Mouse (Mus musculus): ENCODE data around the gene C1s1. TPM values are rescaled to one million over a fixed set of nuclear protein-coding genes. Genes with fewer than 3 reads are reported as not detected.

Gene C1s1
- total RNA-seq, 1 experiment from 2014 or later, result not detected

Other genes starting within 250 kb of the C1s1 start
- 2.0 and 5.8 TPM in 2 replicates for gene Cd163, start 237.7 kb downstream of the C1s1 start, total RNA-seq (2017)
- gene Pex5, start 127.3 kb downstream of the C1s1 start, total RNA-seq (2017), result 19.9 and 20.5 TPM in 2 replicates
- gene Clstn3, start 77.6 kb downstream of the C1s1 start, total RNA-seq (2017), result 12.5 and 15.8 TPM in 2 replicates
- gene C1rl, start 49.2 kb downstream of the C1s1 start, total RNA-seq (2017), result 1.9 and 2.7 TPM in 2 replicates
- gene C1ra, start 30.0 kb downstream of the C1s1 start, total RNA-seq (2017), result 1.7 and 3.9 TPM in 2 replicates
- gene C1rb, start 27.9 kb upstream of the C1s1 start, total RNA-seq (2017), result not detected in 2 replicates
- 0.23 TPM in 1 of 2 replicates, not detected in the other for gene C1s2, start 93.7 kb upstream of the C1s1 start, total RNA-seq (2017)
- 31.5 and 34.1 TPM in 2 replicates for gene Lpcat3, start 120.7 kb upstream of the C1s1 start, total RNA-seq (2017)
- 222 and 280 TPM in 2 replicates for gene Emg1, start 169.8 kb upstream of the C1s1 start, total RNA-seq (2017)
- gene Phb2, start 170.0 kb upstream of the C1s1 start, total RNA-seq (2017), result 402 and 404 TPM in 2 replicates
- 235 and 315 TPM in 2 replicates for gene Ptpn6, start 196.4 kb upstream of the C1s1 start, total RNA-seq (2017)
- gene Grcc10, start 199.0 kb upstream of the C1s1 start, total RNA-seq (2017), result 112 and 129 TPM in 2 replicates
- gene Gm45234, start 213.7 kb upstream of the C1s1 start, total RNA-seq (2017), result not detected in 2 replicates
- 4.6 and 6.7 TPM in 2 replicates for gene Atn1, start 214.2 kb upstream of the C1s1 start, total RNA-seq (2017)
- 0.46 TPM in 1 of 2 replicates, not detected in the other for gene Eno2, start 227.3 kb upstream of the C1s1 start, total RNA-seq (2017)
- not detected in 2 replicates for gene Lrrc23, start 237.4 kb upstream of the C1s1 start, total RNA-seq (2017)

Data from common myeloid progenitor, adult 5-6 weeks (primary cell).